Mouse (Mus musculus): ENCODE measurements at regions not wholly inside any gene's neighbourhood (a gene's known extent, or its start where the extent isn't known, plus 50 kb on each side); places are given as distances from the start of the nearest gene placed in this dataset.

GRCm38 (mm10) chr13:118849541-118849940 lies 179.9 kb downstream of the Fgf10 start:
- ATAC-seq (ENCODE audit: low FRiP score) = no peak
- WGBS = 92% methylated on average over 5 of the region's 5 CpGs

GRCm38 (mm10) chr13:118850708-118851107 lies 181.1 kb downstream of the Fgf10 start:
- ATAC-seq (ENCODE audit: low FRiP score) = no peak
- Histone ChIP-seq H3K27me3 (no peaks in the 10 kb centered on the region), H3K36me3 (no peaks in the 10 kb centered on the region), H3K4me1 (replicated peaks) (no peaks in the 10 kb centered on the region), H3K4me2 (no peak overlapping the region), H3K4me3 (no peak overlapping the region), H3K9me3 (no peaks in the 10 kb centered on the region), H3K9ac (no peak overlapping the region), H3K27ac (no peak overlapping the region)
- 85% methylated on average over 8 of the region's 8 CpGs for WGBS

More at GRCm38 (mm10) chr13:118849541-118849940, 179.9 kb downstream of the Fgf10 start:
- no peaks in the 10 kb centered on the region for H3K27me3 ChIP-seq
- no peaks in the 10 kb centered on the region for H3K4me1 ChIP-seq (replicated peaks)
- no peak overlapping the region for H3K4me3 ChIP-seq
- H3K36me3 ChIP-seq = no peaks in the 10 kb centered on the region
- no peak overlapping the region for H3K4me2 ChIP-seq
- no peak overlapping the region for H3K27ac ChIP-seq
- no peaks in the 10 kb centered on the region for H3K9me3 ChIP-seq
- no peak overlapping the region for H3K9ac ChIP-seq

- Histone ChIP-seq H3K4me3 (no peak overlapping the region), H3K4me2 (no peak overlapping the region), H3K9ac (no peak overlapping the region), H3K4me1 (replicated peaks) (no peaks in the 10 kb centered on the region), H3K36me3 (no peaks in the 10 kb centered on the region), H3K9me3 (no peaks in the 10 kb centered on the region), H3K27ac (no peak overlapping the region), H3K27me3 (no peaks in the 10 kb centered on the region)
- WGBS = 55% methylated on average over 9 of the region's 9 CpGs
- no peak for ATAC-seq (ENCODE audit: low FRiP score)
Observed at GRCm38 (mm10) chr13:118886339-118886810, 216.8 kb downstream of the Fgf10 start.

GRCm38 (mm10) chr13:118895079-118895478 lies 225.5 kb downstream of the Fgf10 start:
- H3K27me3 ChIP-seq = no peaks in the 10 kb centered on the region
- no peaks in the 10 kb centered on the region for H3K36me3 ChIP-seq
- no peaks in the 10 kb centered on the region for H3K4me1 ChIP-seq (replicated peaks)
- ATAC-seq (ENCODE audit: low FRiP score) = no peak
- H3K4me2 ChIP-seq = no peak overlapping the region
- H3K27ac ChIP-seq = no peak overlapping the region
- no peak overlapping the region for H3K9ac ChIP-seq
- H3K4me3 ChIP-seq = no peak overlapping the region
- WGBS = 88% methylated on average over 4 of the region's 4 CpGs
- no peaks in the 10 kb centered on the region for H3K9me3 ChIP-seq

- no peaks in the 10 kb centered on the region for H3K27me3 ChIP-seq
- H3K4me1 ChIP-seq (replicated peaks) = no peaks in the 10 kb centered on the region
- no peak overlapping the region for H3K9ac ChIP-seq
- H3K9me3 ChIP-seq = no peaks in the 10 kb centered on the region
- no peak overlapping the region for H3K4me3 ChIP-seq
- no peak overlapping the region for H3K4me2 ChIP-seq
- 95% methylated on average over 2 of the region's 2 CpGs for WGBS
- H3K27ac ChIP-seq = no peak overlapping the region
- no peaks in the 10 kb centered on the region for H3K36me3 ChIP-seq
- no peak for ATAC-seq (ENCODE audit: low FRiP score)
Observed at GRCm38 (mm10) chr13:118901950-118902349, 232.4 kb downstream of the Fgf10 start.

GRCm38 (mm10) chr13:118910351-118910750 lies 240.8 kb downstream of the Fgf10 start:
- Histone ChIP-seq H3K4me1 (replicated peaks) (no peaks in the 10 kb centered on the region), H3K27ac (no peak overlapping the region), H3K36me3 (no peaks in the 10 kb centered on the region), H3K9me3 (no peaks in the 10 kb centered on the region), H3K27me3 (no peaks in the 10 kb centered on the region), H3K4me3 (no peak overlapping the region), H3K4me2 (no peak overlapping the region), H3K9ac (no peak overlapping the region)
- 94% methylated on average over 2 of the region's 2 CpGs for WGBS
- no peak for ATAC-seq (ENCODE audit: low FRiP score)

GRCm38 (mm10) chr13:118940786-118941185 lies 271.2 kb downstream of the Fgf10 start:
- no peak overlapping the region for H3K4me2 ChIP-seq
- WGBS = 88% methylated on average over 3 of the region's 3 CpGs
- H3K27ac ChIP-seq = no peak overlapping the region
- no peaks in the 10 kb centered on the region for H3K9me3 ChIP-seq
- no peak overlapping the region for H3K4me3 ChIP-seq
- H3K9ac ChIP-seq = no peak overlapping the region
- no peaks in the 10 kb centered on the region for H3K27me3 ChIP-seq
- H3K4me1 ChIP-seq (replicated peaks) = no peaks in the 10 kb centered on the region
- no peaks in the 10 kb centered on the region for H3K36me3 ChIP-seq
- no peak for ATAC-seq (ENCODE audit: low FRiP score)

GRCm38 (mm10) chr13:118966120-118966676 lies 296.6 kb downstream of the Fgf10 start:
- Histone ChIP-seq H3K36me3 (no peaks in the 10 kb centered on the region), H3K27me3 (no peaks in the 10 kb centered on the region), H3K9ac (no peak overlapping the region), H3K4me2 (no peak overlapping the region), H3K4me1 (replicated peaks) (no peaks in the 10 kb centered on the region), H3K4me3 (no peak overlapping the region), H3K27ac (no peak overlapping the region), H3K9me3 (no peaks in the 10 kb centered on the region)
- 89% methylated on average over 3 of the region's 3 CpGs for WGBS
- ATAC-seq (ENCODE audit: low FRiP score) = no peak

- Histone ChIP-seq H3K27ac (no peak overlapping the region), H3K4me1 (replicated peaks) (no peaks in the 10 kb centered on the region), H3K9ac (no peak overlapping the region), H3K36me3 (no peaks in the 10 kb centered on the region), H3K27me3 (no peaks in the 10 kb centered on the region), H3K4me2 (no peak overlapping the region), H3K9me3 (no peaks in the 10 kb centered on the region), H3K4me3 (no peak overlapping the region)
- ATAC-seq (ENCODE audit: low FRiP score) = no peak
- 90% methylated on average over 4 of the region's 4 CpGs for WGBS
Observed at GRCm38 (mm10) chr13:118967707-118968106, 298.1 kb downstream of the Fgf10 start.

GRCm38 (mm10) chr13:118975008-118975407 lies 305.4 kb downstream of the Fgf10 start:
- Histone ChIP-seq H3K36me3 (no peaks in the 10 kb centered on the region), H3K27ac (no peak overlapping the region), H3K4me2 (no peak overlapping the region), H3K4me3 (no peak overlapping the region), H3K4me1 (replicated peaks) (no peaks in the 10 kb centered on the region), H3K9me3 (no peaks in the 10 kb centered on the region), H3K27me3 (no peaks in the 10 kb centered on the region), H3K9ac (no peak overlapping the region)
- no peak for ATAC-seq (ENCODE audit: low FRiP score)

GRCm38 (mm10) chr13:118975519-118975918 lies 305.9 kb downstream of the Fgf10 start:
- Histone ChIP-seq H3K9me3 (no peaks in the 10 kb centered on the region), H3K9ac (no peak overlapping the region), H3K36me3 (no peaks in the 10 kb centered on the region), H3K4me1 (replicated peaks) (no peaks in the 10 kb centered on the region), H3K4me3 (no peak overlapping the region), H3K27ac (no peak overlapping the region), H3K27me3 (no peaks in the 10 kb centered on the region), H3K4me2 (no peak overlapping the region)
- ATAC-seq (ENCODE audit: low FRiP score) = no peak
- 80% methylated on average over 1 of the region's 1 CpGs for WGBS

- no peaks in the 10 kb centered on the region for H3K27me3 ChIP-seq
- H3K27ac ChIP-seq = no peak overlapping the region
- 0 out of 2 replicates have a peak, but pooled peaks cover 5% of the 10 kb centered on the region for H3K4me1 ChIP-seq (replicated peaks)
- ATAC-seq (ENCODE audit: low FRiP score) = no peak
- no peaks in the 10 kb centered on the region for H3K36me3 ChIP-seq
- H3K4me2 ChIP-seq = no peak overlapping the region
- WGBS = 88% methylated on average over 5 of the region's 5 CpGs
- no peaks in the 10 kb centered on the region for H3K9me3 ChIP-seq
- H3K4me3 ChIP-seq = no peak overlapping the region
- no peak overlapping the region for H3K9ac ChIP-seq
Observed at GRCm38 (mm10) chr13:118979505-118979904, 309.9 kb downstream of the Fgf10 start.

- Histone ChIP-seq H3K36me3 (no peaks in the 10 kb centered on the region), H3K9me3 (no peaks in the 10 kb centered on the region), H3K4me1 (replicated peaks) (0 out of 2 replicates have a peak, but pooled peaks cover 5% of the 10 kb centered on the region), H3K4me2 (no peak overlapping the region), H3K4me3 (no peak overlapping the region), H3K27me3 (no peaks in the 10 kb centered on the region), H3K9ac (no peak overlapping the region), H3K27ac (no peak overlapping the region)
- 71% methylated on average over 10 of the region's 10 CpGs for WGBS
- 0 out of 2 replicates have a peak, but pooled peaks have one; percentile 28 for ATAC-seq (ENCODE audit: low FRiP score)
Observed at GRCm38 (mm10) chr13:118981196-118981810, 311.7 kb downstream of the Fgf10 start.

All from hindbrain, embryonic 13.5 days (tissue).